Comparison of ENCODE assay signal across 15 mouse cellular contexts in the genomic region with DNA sequence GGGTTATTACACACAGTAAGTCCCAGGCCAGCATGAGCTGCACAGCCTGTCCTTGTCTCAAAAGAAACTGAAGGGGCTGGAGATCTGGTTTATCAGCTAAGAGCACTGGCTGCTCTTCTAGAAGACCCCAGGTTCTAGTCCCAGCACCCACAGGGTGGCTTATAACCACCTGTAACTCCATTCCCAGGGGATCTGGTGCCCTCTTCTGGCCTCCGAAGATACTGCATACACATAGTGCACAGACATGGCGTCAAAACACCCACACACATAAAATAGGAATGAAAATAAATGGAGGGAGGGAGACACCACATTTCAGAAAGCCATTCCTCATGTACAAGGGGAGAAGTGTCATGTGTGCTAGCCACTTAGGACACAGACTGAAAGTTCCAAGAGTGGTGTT. TPM values are rescaled to one million over a fixed set of nuclear protein-coding genes. Genes with fewer than 3 reads are reported as not detected.
DNase-seq lines count a peak whose midpoint lies in the region; ATAC-seq and TF ChIP-seq lines count a peak whose summit lies in the region.
"Had no signal": no experiment of that assay in that cellular context is flagged by ENCODE, and none has a peak within 500 bp of the region (broad histone marks: within the 10 kb centered on the region; RNA-seq: fewer than 3 reads in every experiment).

No protein-coding gene starts in this region.

- no peaks in the 10 kb centered on the region for H3K4me1 ChIP-seq in hindbrain, embryonic 16.5 days (ENCODE audit: control insufficient read depth, insufficient read depth, low read depth, low read length)
- peaks cover 4% of the 10 kb centered on the region; the same call in 1 of the 2 replicates for H3K4me1 ChIP-seq in hindbrain, embryonic 12.5 days
- H3K4me1 ChIP-seq in lung, embryonic 14.5 days (ENCODE audit: insufficient read depth) = no peaks in the 10 kb centered on the region
- no peaks in the 10 kb centered on the region for H3K4me1 ChIP-seq in MEL (ENCODE audit: control insufficient read depth in 1 of 2, insufficient read depth in 2 of 2, low read length in 2 of 2)
- H3K4me1 ChIP-seq: embryonic facial prominence, embryonic 15.5 days; limb, embryonic 15.5 days; lung, embryonic 15.5 days; midbrain, embryonic 13.5 days had no signal

- no peak overlapping the region for H3K4me2 ChIP-seq in hindbrain, embryonic 16.5 days (ENCODE audit: low read length)
- no peak overlapping the region for H3K4me2 ChIP-seq in hindbrain, embryonic 12.5 days (replicated peaks)
- H3K4me2 ChIP-seq in lung, embryonic 14.5 days = no peak overlapping the region
- H3K4me2 ChIP-seq: embryonic facial prominence, embryonic 15.5 days; hindbrain, embryonic 14.5 days; limb, embryonic 15.5 days; lung, embryonic 15.5 days; midbrain, embryonic 13.5 days had no signal

- no peaks in the 10 kb centered on the region for H3K27me3 ChIP-seq in hindbrain, embryonic 16.5 days (replicated peaks; ENCODE audit: control insufficient read depth, insufficient read depth, low read length)
- no peaks in the 10 kb centered on the region for H3K27me3 ChIP-seq in hindbrain, embryonic 12.5 days
- no peaks in the 10 kb centered on the region for H3K27me3 ChIP-seq in lung, embryonic 14.5 days (ENCODE audit: insufficient read depth, low read length)
- no peaks in the 10 kb centered on the region; a peak in 1 of 4 replicates for H3K27me3 ChIP-seq in MEL (ENCODE audit: control insufficient read depth in 1 of 2, insufficient read depth in 2 of 2, low read length in 2 of 2)
- no peaks in the 10 kb centered on the region for H3K27me3 ChIP-seq in splenic B cell, adult 2 months (ENCODE audit: control insufficient read depth, insufficient read depth, low read length, poor library complexity, severe bottlenecking)
- H3K27me3 ChIP-seq: embryonic facial prominence, embryonic 15.5 days; limb, embryonic 15.5 days; lung, embryonic 15.5 days; midbrain, embryonic 13.5 days had no signal

- H3K27ac ChIP-seq in hindbrain, embryonic 16.5 days (ENCODE audit: low read depth, low read length) = no peak overlapping the region
- no peak overlapping the region for H3K27ac ChIP-seq in hindbrain, embryonic 12.5 days
- no peak overlapping the region for H3K27ac ChIP-seq in lung, embryonic 14.5 days (ENCODE audit: low read depth)
- no peak overlapping the region for H3K27ac ChIP-seq in MEL (ENCODE audit: control insufficient read depth, low read depth, low read length)
- H3K27ac ChIP-seq: embryonic facial prominence, embryonic 15.5 days; hindbrain, embryonic 14.5 days; limb, embryonic 15.5 days; lung, embryonic 15.5 days; midbrain, embryonic 13.5 days had no signal

- H3K4me3 ChIP-seq in hindbrain, embryonic 16.5 days (ENCODE audit: low read length) = no peak overlapping the region
- H3K4me3 ChIP-seq in hindbrain, embryonic 12.5 days = no peak overlapping the region
- no peak overlapping the region for H3K4me3 ChIP-seq in lung, embryonic 14.5 days (ENCODE audit: low read depth, low read length)
- no peak overlapping the region for H3K4me3 ChIP-seq in MEL (ENCODE audit: control insufficient read depth in 1 of 2, insufficient read depth in 1 of 2, low read depth in 2 of 2, low read length in 2 of 2)
- H3K4me3 ChIP-seq: embryonic facial prominence, embryonic 15.5 days; limb, embryonic 15.5 days; lung, embryonic 15.5 days; midbrain, embryonic 13.5 days had no signal

- no peak overlapping the region for H3K9ac ChIP-seq in hindbrain, embryonic 16.5 days (ENCODE audit: low read depth, low read length)
- H3K9ac ChIP-seq in hindbrain, embryonic 12.5 days = no peak overlapping the region
- H3K9ac ChIP-seq in lung, embryonic 14.5 days = no peak overlapping the region
- no peak overlapping the region for H3K9ac ChIP-seq in MEL (ENCODE audit: control insufficient read depth, low read depth, low read length, poor library complexity, severe bottlenecking)
- H3K9ac ChIP-seq: embryonic facial prominence, embryonic 15.5 days; hindbrain, embryonic 14.5 days; limb, embryonic 15.5 days; lung, embryonic 15.5 days; midbrain, embryonic 13.5 days had no signal

- 0 out of 2 replicates have a peak, but pooled peaks have one; percentile 14 for ATAC-seq in hindbrain, embryonic 16.5 days
- no peak for ATAC-seq in hindbrain, embryonic 12.5 days (ENCODE audit: low FRiP score)
- no peak for ATAC-seq in lung, embryonic 14.5 days (ENCODE audit: insufficient read depth)
- ATAC-seq: activated CD4-positive, CD25-positive, alpha-beta regulatory T cell, adult 4 months; midbrain, embryonic 13.5 days had no signal

- TF ChIP-seq EP300 in MEL (IDR thresholded peaks at IDR 0.05; ENCODE audit: low read depth in 1 of 2, low read length in 2 of 2) = no peak

- TF ChIP-seq RAD21 in MEL (IDR thresholded peaks at IDR 0.05; ENCODE audit: low read depth, low read length) = peak; percentile 17

- H3K79me2 ChIP-seq in MEL (ENCODE audit: control insufficient read depth, insufficient read depth, low read length, poor library complexity) = no peaks in the 10 kb centered on the region

- TF ChIP-seq POLR2A in MEL (IDR thresholded peaks at IDR 0.05; ENCODE audit: control insufficient read depth in 1 of 2, insufficient read depth in 1 of 2, low read depth in 1 of 2, low read length in 2 of 2, poor library complexity in 1 of 2) = no peak

- 86% methylated on average over 2 of the region's 2 CpGs for whole genome bisulfite sequencing in hindbrain, embryonic 16.5 days
- 94% methylated on average over 2 of the region's 2 CpGs for WGBS in hindbrain, embryonic 12.5 days
- WGBS in lung, embryonic 14.5 days = 93% methylated on average over 2 of the region's 2 CpGs

- H3K9me3 ChIP-seq in hindbrain, embryonic 16.5 days (ENCODE audit: control insufficient read depth, low read length) = no peaks in the 10 kb centered on the region; the same call in 1 of the 2 replicates
- H3K9me3 ChIP-seq in hindbrain, embryonic 12.5 days (replicated peaks) = no peaks in the 10 kb centered on the region
- H3K9me3 ChIP-seq in lung, embryonic 14.5 days (ENCODE audit: low read depth, low read length) = no peaks in the 10 kb centered on the region
- H3K9me3 ChIP-seq in MEL (replicated peaks; ENCODE audit: insufficient read depth, low read length) = no peaks in the 10 kb centered on the region
- H3K9me3 ChIP-seq: embryonic facial prominence, embryonic 15.5 days; limb, embryonic 15.5 days; lung, embryonic 15.5 days; midbrain, embryonic 13.5 days had no signal

- TF ChIP-seq CTCF in lung, embryonic 14.5 days (IDR thresholded peaks at IDR 0.05; ENCODE audit: low read depth) = peak; percentile 26; the same call in 1 of the 2 replicates
- TF ChIP-seq CTCF in MEL (IDR thresholded peaks at IDR 0.05 in 2 of 3, conservative IDR thresholded peaks at IDR 0.05 in 1 of 3; ENCODE audit: control insufficient read depth in 1 of 3, insufficient read depth in 1 of 3, low read depth in 2 of 3, low read length in 3 of 3, poor library complexity in 1 of 3, severe bottlenecking in 1 of 3) = peak; percentile 42 to 56 (median 46)

- no peak for DNase-seq in lung, embryonic 14.5 days
- no peak for DNase-seq in lung, postnatal 4 days
- peak; percentile 34 for DNase-seq in MEL (ENCODE audit: low read depth, low spot score)
- peak; percentile 4 for DNase-seq in splenic B cell, adult 2 months (ENCODE audit: low read depth, low spot score)
- DNase-seq in urinary bladder, postnatal 25 days (ENCODE audit: low spot score) = no peak
- DNase-seq: gastrocnemius, postnatal 14 days; layer of hippocampus, adult 9-11 months had no signal

- H3K36me3 ChIP-seq in hindbrain, embryonic 16.5 days (ENCODE audit: control insufficient read depth, insufficient read depth, low read length) = no peaks in the 10 kb centered on the region
- no peaks in the 10 kb centered on the region for H3K36me3 ChIP-seq in hindbrain, embryonic 12.5 days
- H3K36me3 ChIP-seq in lung, embryonic 14.5 days (ENCODE audit: insufficient read depth) = no peaks in the 10 kb centered on the region
- no peaks in the 10 kb centered on the region for H3K36me3 ChIP-seq in MEL (ENCODE audit: control insufficient read depth in 1 of 2, insufficient read depth in 2 of 2, low read length in 2 of 2)
- H3K36me3 ChIP-seq in splenic B cell, adult 2 months (ENCODE audit: control insufficient read depth, insufficient read depth, low read length, poor library complexity, severe bottlenecking) = no peaks in the 10 kb centered on the region
- H3K36me3 ChIP-seq: embryonic facial prominence, embryonic 15.5 days; limb, embryonic 15.5 days; lung, embryonic 15.5 days; midbrain, embryonic 13.5 days had no signal

TF ChIP-seq in MEL, 35 proteins besides CTCF, POLR2A, EP300 and RAD21:
- peak; percentile 33 for TF ChIP-seq SMC3 (IDR thresholded peaks at IDR 0.05; ENCODE audit: low read depth, low read length)
- no peak for TF ChIP-seq BHLHE40 (IDR thresholded peaks at IDR 0.05; ENCODE audit: borderline replicate concordance, low read depth, low read length)
- TF ChIP-seq MXI1 (IDR thresholded peaks at IDR 0.05; ENCODE audit: low read depth, low read length) = no peak
- TF ChIP-seq USF1 (IDR thresholded peaks at IDR 0.05; ENCODE audit: low read depth, low read length) = no peak
- TF ChIP-seq MAFK (IDR thresholded peaks at IDR 0.05; ENCODE audit: borderline replicate concordance, low read depth, low read length) = no peak
TF ChIP-seq in MEL: peak in this region for 1.

RNA-seq across cellular contexts. Expression of gene Osbp2, which starts 59.1 kb away (rescaled TPM):
- 34.8 and 36.2 TPM in 2 replicates for polyA plus RNA-seq in hindbrain, embryonic 16.5 days (2015; fragmentation: Nextera tagmentation; extraction: Ambion mirVana)
- polyA plus RNA-seq in hindbrain, embryonic 12.5 days (2016; fragmentation: Nextera tagmentation; extraction: Ambion mirVana) = 7.0 and 8.8 TPM in 2 replicates
- polyA plus RNA-seq in lung, embryonic 14.5 days (2014; fragmentation: Nextera tagmentation; extraction: Ambion mirVana) = 0.12 and 0.46 TPM in 2 replicates
- total RNA-seq in MEL (2012; rRNA removed) = not detected in 2 replicates
- polyA plus RNA-seq in MEL (2012; ENCODE audit: insufficient read depth in 1 of 2, insufficient read length in 2 of 2, low read depth in 1 of 2, low replicate concordance in 2 of 2, missing spikeins in 1 of 2) = under 1 TPM in 1 of 2 experiments, not detected in 1; 0.04 TPM
- polyA plus RNA-seq: activated CD4-positive, CD25-positive, alpha-beta regulatory T cell, adult 4 months had no signal

Comparison
In these comparisons a context has a peak if more than half of its experiments do, and no peak if none do; other contexts are left out.
1. DNase-seq: peak in MEL (single experiment) and splenic B cell, adult 2 months (single experiment); none in lung, embryonic 14.5 days (single experiment), lung, postnatal 4 days (0 of 2) and urinary bladder, postnatal 25 days (single experiment).